Mouse (Mus musculus): ENCODE data around the gene Uqcrh. TPM values are rescaled to one million over a fixed set of nuclear protein-coding genes. Genes with fewer than 3 reads are reported as not detected.

Uqcrh gene
- total and polyA plus RNA-seq, 3 experiments: 31.1 to 455 (median 132) TPM

DNA sequence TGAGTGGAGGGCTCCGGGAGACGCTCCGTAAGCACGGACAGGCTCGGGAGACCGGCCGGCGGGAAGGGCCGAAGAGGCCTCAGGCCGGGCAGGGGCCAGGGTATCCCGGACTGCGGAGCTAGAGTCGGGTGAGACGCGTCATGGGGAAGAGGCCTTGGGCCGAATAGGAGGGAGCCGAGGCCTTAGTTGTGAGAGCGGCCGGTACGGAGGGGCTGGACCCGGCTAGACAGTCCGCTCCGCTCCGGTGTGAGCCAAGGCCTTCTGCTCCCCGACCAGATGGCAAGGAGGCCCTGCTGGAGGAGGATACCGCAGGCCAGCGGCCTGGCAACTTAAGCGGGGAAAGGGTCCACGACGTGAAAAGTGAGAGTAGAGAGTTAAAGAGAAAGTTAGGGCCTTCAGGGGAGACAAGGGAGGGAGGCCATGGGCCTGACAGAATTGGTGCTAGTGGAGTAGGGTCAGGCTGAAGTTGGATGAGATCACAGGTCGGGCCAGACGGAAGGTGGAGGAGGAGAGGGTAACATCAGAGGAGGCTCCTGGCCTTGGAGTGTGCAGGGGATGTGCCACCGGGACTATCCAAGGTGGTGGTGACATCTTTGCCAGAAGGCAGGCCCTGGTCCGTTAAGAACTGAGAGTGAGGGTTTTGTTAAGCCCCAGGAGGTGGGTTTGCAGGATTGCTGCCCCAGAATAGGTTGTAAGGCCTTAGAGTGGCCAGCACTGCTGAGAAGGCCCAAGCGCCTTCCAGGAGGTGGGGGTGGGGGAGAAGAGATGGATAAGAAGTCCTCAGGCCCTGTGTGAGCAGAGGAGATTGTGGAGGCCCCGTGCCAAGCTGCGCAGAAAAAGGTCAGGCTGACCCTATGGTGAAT lies 1.7 kb upstream of the Uqcrh start:
- DNase-seq (ENCODE audit: low spot score): peak; percentile 27
- TF ChIP-seq POLR2AphosphoS5 (IDR thresholded peaks at IDR 0.05; ENCODE audit: insufficient replicate concordance, low read depth, low read length) (no peak), CTCF (IDR thresholded peaks at IDR 0.05; ENCODE audit: low read depth, low read length) (no peak), GATA1 (IDR thresholded peaks at IDR 0.05; ENCODE audit: borderline replicate concordance, low read length) (no peak), TAL1 (conservative IDR thresholded peaks at IDR 0.05; ENCODE audit: low read depth, low read length) (no peak), GATA2 (IDR thresholded peaks at IDR 0.05; ENCODE audit: borderline replicate concordance, low read depth, low read length) (no peak)

DNA sequence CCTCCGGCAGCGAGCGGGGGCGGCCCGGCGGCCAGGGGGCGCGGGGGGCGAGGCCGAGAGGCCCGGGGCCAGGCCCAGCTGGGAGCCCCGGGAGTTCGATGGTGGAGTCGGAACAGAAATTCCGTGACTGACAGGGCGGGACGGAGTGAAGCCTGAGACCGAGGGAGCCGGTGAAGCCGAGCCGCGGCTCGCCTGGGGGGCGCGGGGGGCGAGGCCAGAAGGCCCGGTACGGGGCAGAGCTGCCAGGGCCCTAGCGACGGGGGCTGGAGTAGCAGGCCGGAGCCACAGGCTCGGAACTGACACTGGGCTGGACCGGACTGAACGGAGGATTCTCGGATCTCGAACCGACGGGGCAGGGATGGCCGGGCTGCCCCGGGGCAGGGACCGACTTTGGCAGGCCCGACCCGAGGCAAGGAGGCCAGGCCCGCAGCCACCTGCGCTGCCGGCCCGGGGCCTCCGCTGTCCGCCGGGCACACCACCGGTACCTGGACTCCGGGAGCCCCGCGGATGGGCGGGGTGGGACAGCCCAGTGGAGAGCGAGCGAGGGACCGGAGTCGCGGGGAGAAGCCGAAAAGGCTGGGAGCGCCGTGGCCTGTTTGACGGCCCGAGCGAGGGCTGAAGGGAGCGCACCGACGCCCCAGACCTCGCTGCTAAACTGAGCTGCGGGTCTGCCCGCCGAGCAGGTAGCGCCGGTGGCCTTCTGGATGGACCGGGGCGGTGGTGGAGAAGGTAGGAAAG lies 929 bp upstream of the Uqcrh start:
- TF ChIP-seq GATA1 (IDR thresholded peaks at IDR 0.05; ENCODE audit: borderline replicate concordance, low read length) (no peak), CTCF (IDR thresholded peaks at IDR 0.05; ENCODE audit: low read depth, low read length) (peak; percentile 25; the same call in 1 of the 2 replicates)

More for the DNA sequence above, 1.7 kb upstream of the Uqcrh start:
- Histone ChIP-seq H3K27me3 (ENCODE audit: insufficient read depth, low read length) (no peaks in the 10 kb centered on the region), H3K9me3 (replicated peaks) (no peaks in the 10 kb centered on the region), H3K36me3 (replicated peaks) (peaks cover 47% of the 10 kb centered on the region), H3K4me3 (ENCODE audit: low read depth, low read length) (peak overlapping the region; percentile 96), H3K4me1 (ENCODE audit: insufficient read depth, low read depth, low read length) (peaks cover 44% of the 10 kb centered on the region)
- ATAC-seq (ENCODE audit: extremely low read depth, insufficient number of reproducible peaks, low FRiP score, poor library complexity, severe bottlenecking): no peak

DNA sequence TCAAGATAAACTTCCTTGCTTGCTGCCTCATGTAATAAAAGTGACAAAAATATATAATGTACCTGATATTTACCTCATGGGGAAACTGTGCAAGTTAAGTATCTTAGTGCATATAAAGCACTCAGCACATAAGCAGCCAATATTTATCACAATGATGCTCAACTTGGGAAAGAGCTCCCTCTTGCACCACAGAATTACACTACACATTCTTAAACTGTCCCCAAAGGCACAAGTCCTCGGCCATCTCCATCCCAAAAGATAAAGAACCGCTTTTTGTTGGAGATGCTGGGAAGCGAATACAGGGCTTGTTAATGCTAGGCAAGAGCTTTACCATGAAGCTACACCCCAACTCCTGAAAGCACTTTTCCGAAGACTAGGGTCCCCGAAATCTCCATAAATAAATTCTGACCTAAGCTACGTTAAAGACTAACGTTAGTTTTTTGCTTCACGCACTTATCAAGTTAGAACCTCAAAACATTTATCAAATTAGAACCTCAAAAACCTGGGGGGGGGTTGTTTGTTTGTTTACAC lies 661 bp downstream of the Uqcrh start:
- peak; percentile 45 for DNase-seq (ENCODE audit: low spot score)
- TF ChIP-seq CTCF (IDR thresholded peaks at IDR 0.05; ENCODE audit: low read depth, low read length): 0 out of 2 replicates have a peak, but pooled peaks have one; percentile 5
- no peak for TF ChIP-seq GATA2 (IDR thresholded peaks at IDR 0.05; ENCODE audit: borderline replicate concordance, low read depth, low read length)
- peak overlapping the region; percentile 96 for H3K4me3 ChIP-seq (ENCODE audit: low read depth, low read length)

More for the DNA sequence above, 929 bp upstream of the Uqcrh start:
- Histone ChIP-seq H3K4me1 (ENCODE audit: insufficient read depth, low read depth, low read length) (peaks cover 43% of the 10 kb centered on the region), H3K4me3 (ENCODE audit: low read depth, low read length) (peak overlapping the region; percentile 96), H3K9me3 (replicated peaks) (no peaks in the 10 kb centered on the region), H3K36me3 (replicated peaks) (peaks cover 45% of the 10 kb centered on the region), H3K27me3 (ENCODE audit: insufficient read depth, low read length) (no peaks in the 10 kb centered on the region)
- ATAC-seq (ENCODE audit: extremely low read depth, insufficient number of reproducible peaks, low FRiP score, poor library complexity, severe bottlenecking): no peak
- DNase-seq (ENCODE audit: low spot score): peak; percentile 45

DNA sequence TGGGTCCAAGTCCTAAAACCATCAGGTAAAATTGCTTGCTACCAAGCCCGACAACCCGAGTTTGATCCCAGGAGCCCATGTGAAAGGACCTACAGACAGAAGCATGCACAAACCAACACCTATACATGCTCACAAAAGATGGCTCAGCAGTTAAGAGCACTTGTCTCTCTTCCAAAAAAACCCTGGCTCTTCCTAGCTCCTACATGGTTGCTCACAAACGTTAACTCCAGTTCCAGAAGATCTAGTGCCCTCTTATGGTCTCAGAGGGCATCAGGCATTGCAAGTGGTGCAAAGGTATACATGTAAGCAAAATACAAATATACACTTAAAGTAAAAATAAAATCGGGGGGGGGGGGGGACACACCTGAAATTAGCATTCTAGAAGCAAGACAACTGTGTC lies 1.7 kb downstream of the Uqcrh start:
- Histone ChIP-seq H3K4me3 (ENCODE audit: low read depth, low read length) (peak overlapping the region; percentile 51; the same call in 1 of the 2 replicates), H3K4me1 (ENCODE audit: insufficient read depth, low read depth, low read length) (peaks cover 34% of the 10 kb centered on the region), H3K27me3 (ENCODE audit: insufficient read depth, low read length) (no peaks in the 10 kb centered on the region), H3K36me3 (replicated peaks) (peaks cover 48% of the 10 kb centered on the region), H3K9me3 (replicated peaks) (no peaks in the 10 kb centered on the region)
- ATAC-seq (ENCODE audit: extremely low read depth, insufficient number of reproducible peaks, low FRiP score, poor library complexity, severe bottlenecking) (no peak), DNase-seq (ENCODE audit: low spot score) (peak; percentile 21)
- TF ChIP-seq TAL1 (conservative IDR thresholded peaks at IDR 0.05; ENCODE audit: low read depth, low read length) (no peak), CTCF (IDR thresholded peaks at IDR 0.05; ENCODE audit: low read depth, low read length) (no peak), POLR2AphosphoS5 (IDR thresholded peaks at IDR 0.05; ENCODE audit: insufficient replicate concordance, low read depth, low read length) (no peak), GATA2 (IDR thresholded peaks at IDR 0.05; ENCODE audit: borderline replicate concordance, low read depth, low read length) (no peak), GATA1 (IDR thresholded peaks at IDR 0.05; ENCODE audit: borderline replicate concordance, low read length) (no peak)

More for the DNA sequence above, 661 bp downstream of the Uqcrh start:
- peaks cover 40% of the 10 kb centered on the region for H3K4me1 ChIP-seq (ENCODE audit: insufficient read depth, low read depth, low read length)
- H3K9me3 ChIP-seq (replicated peaks): no peaks in the 10 kb centered on the region
- peaks cover 47% of the 10 kb centered on the region for H3K36me3 ChIP-seq (replicated peaks)
- H3K27me3 ChIP-seq (ENCODE audit: insufficient read depth, low read length): no peaks in the 10 kb centered on the region
- no peak for ATAC-seq (ENCODE audit: extremely low read depth, insufficient number of reproducible peaks, low FRiP score, poor library complexity, severe bottlenecking)

DNA sequence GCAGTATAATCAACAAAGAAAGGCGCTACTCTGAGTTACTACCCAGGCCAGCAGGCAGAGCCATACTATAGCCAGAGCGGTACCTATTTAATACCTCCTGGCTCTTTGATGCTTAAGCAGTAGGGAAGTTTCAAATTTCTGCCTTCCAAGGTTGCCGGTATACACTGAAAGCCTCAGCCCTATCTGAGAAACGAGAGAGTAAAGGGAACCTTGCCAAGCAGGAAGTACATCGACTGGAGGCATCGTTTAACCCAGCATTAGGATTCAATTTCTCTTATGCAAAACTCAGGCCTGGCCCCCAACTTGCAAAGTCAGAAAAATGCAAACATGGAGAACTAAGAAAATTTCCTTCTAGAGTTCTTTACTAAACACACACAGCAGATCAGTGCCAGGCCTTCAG lies 4.8 kb downstream of the Uqcrh start:
- peaks cover 67% of the 10 kb centered on the region for H3K36me3 ChIP-seq (replicated peaks)
- no peaks in the 10 kb centered on the region for H3K27me3 ChIP-seq (ENCODE audit: insufficient read depth, low read length)
- H3K4me3 ChIP-seq (ENCODE audit: low read depth, low read length): no peak overlapping the region
- no peak for ATAC-seq (ENCODE audit: extremely low read depth, insufficient number of reproducible peaks, low FRiP score, poor library complexity, severe bottlenecking)
- TF ChIP-seq GATA1 (IDR thresholded peaks at IDR 0.05; ENCODE audit: borderline replicate concordance, low read length): no peak
- TF ChIP-seq CTCF (IDR thresholded peaks at IDR 0.05; ENCODE audit: low read depth, low read length): no peak
- no peak for TF ChIP-seq GATA2 (IDR thresholded peaks at IDR 0.05; ENCODE audit: borderline replicate concordance, low read depth, low read length)
- TF ChIP-seq POLR2AphosphoS5 (IDR thresholded peaks at IDR 0.05; ENCODE audit: insufficient replicate concordance, low read depth, low read length): no peak
- no peak for TF ChIP-seq TAL1 (conservative IDR thresholded peaks at IDR 0.05; ENCODE audit: low read depth, low read length)
- H3K9me3 ChIP-seq (replicated peaks): no peaks in the 10 kb centered on the region
- peaks cover 15% of the 10 kb centered on the region for H3K4me1 ChIP-seq (ENCODE audit: insufficient read depth, low read depth, low read length)
- no peak for DNase-seq (ENCODE audit: low spot score)

DNA sequence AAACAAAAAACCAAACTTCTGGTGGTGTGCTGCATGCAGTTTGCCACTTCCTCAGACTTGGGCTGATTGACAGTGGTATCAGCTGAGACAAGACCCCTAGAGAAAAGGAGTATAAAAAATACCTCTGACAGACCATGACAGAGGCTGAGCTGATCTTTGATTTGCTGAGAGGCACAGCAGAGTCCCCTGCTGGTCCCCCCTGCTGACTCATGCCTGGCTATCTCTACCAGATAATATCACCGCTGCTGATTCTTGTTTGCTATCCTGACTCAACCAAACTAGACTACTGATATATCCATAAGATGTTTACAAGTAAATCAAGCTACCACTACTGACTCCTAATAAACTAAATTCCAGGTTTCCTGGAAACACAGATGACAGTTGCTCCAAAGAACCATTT lies 11.0 kb downstream of the Uqcrh start:
- H3K4me1 ChIP-seq (ENCODE audit: insufficient read depth, low read depth, low read length): peaks cover 24% of the 10 kb centered on the region
- peak; percentile 96 for ATAC-seq (ENCODE audit: extremely low read depth, insufficient number of reproducible peaks, low FRiP score, poor library complexity, severe bottlenecking)
- no peaks in the 10 kb centered on the region for H3K9me3 ChIP-seq (replicated peaks)
- no peaks in the 10 kb centered on the region for H3K27me3 ChIP-seq (ENCODE audit: insufficient read depth, low read length)
- peaks cover 35% of the 10 kb centered on the region for H3K36me3 ChIP-seq (replicated peaks)
- DNase-seq (ENCODE audit: low spot score): peak; percentile 26
- no peak overlapping the region for H3K4me3 ChIP-seq (ENCODE audit: low read depth, low read length)
- no peak for TF ChIP-seq CTCF (IDR thresholded peaks at IDR 0.05; ENCODE audit: low read depth, low read length)
- TF ChIP-seq POLR2AphosphoS5 (IDR thresholded peaks at IDR 0.05; ENCODE audit: insufficient replicate concordance, low read depth, low read length): no peak
- TF ChIP-seq TAL1 (conservative IDR thresholded peaks at IDR 0.05; ENCODE audit: low read depth, low read length): no peak
- TF ChIP-seq GATA2 (IDR thresholded peaks at IDR 0.05; ENCODE audit: borderline replicate concordance, low read depth, low read length): no peak
- TF ChIP-seq GATA1 (IDR thresholded peaks at IDR 0.05; ENCODE audit: borderline replicate concordance, low read length): no peak
